Mouse (Mus musculus) thymus, postnatal 25 days (tissue): Measurements from ENCODE around the gene Dynlrb1.
A peak's percentile ranks its signal among the peaks of the same experiment; 100 is the strongest.

Experiments
- DNase-seq: peaks from one replicate; pipeline ENCODE4 v3.0.0; 2022

The Dynlrb1 gene

GRCm38 (mm10) chr2:155236362-155236992 is at the start of gene Dynlrb1:
TSS of gene Dynlrb1 (plus strand) at chr2:155236533.
- peak; percentile 98 for DNase-seq

- peak; percentile 15 for DNase-seq
These were observed 28.9 kb upstream of the Dynlrb1 start for GRCm38 (mm10) chr2:155207419-155207818.

DNA sequence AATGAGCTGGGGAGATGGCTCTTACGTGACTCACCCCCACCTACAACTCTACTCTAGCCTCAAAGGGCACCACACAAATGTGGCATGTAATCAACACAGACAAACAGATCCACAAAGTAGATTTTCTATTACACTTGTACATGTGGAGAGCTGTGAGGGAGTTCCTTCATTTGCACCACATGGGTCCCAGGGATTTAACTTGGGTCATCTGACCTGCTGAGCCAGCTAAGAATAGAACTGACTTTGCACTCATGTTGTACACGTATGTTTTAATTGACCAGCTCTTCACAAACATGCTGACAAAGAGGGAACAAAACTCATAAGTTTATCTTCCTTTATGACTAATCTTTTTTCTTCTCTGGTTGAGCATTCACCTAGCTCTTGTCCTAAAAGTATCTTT is 13.2 kb upstream of the Dynlrb1 start:
- DNase-seq = no peak

GRCm38 (mm10) chr2:155224721-155225120 is 11.6 kb upstream of the Dynlrb1 start:
- no peak for DNase-seq

DNA sequence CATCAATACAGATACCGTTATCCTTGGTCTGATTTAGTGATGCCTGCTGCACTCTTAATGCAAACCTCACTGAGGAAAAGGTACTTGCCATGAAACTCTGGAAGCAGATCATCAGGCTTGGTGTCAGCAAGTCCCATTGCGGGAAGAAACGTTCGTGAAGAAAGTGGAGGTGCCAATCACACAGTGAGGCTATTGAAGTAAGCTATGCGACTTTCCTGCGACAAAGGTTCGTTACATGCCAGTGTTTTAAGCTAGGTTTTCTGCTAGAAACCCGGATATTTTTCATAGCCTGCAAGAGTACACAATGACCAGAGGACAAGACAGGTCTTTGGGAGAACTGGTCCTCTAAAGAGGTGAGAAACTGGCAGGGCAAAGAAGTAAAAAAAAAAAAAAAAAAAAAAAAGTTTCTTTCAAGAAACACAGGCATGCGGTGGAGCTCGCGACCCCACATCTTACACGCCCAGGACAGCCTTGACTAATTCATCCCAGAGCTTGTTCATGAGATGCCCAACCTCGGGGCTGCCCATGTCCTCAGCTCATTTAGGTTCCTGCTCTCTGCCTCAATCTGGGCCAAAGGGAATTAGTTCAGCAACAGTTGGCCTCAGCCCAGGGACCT is 479 bp upstream of the Dynlrb1 start:
- no peak for DNase-seq

- DNase-seq = peak; percentile 5
These were observed 943 bp downstream of the Dynlrb1 start for GRCm38 (mm10) chr2:155237276-155237675.

DNA sequence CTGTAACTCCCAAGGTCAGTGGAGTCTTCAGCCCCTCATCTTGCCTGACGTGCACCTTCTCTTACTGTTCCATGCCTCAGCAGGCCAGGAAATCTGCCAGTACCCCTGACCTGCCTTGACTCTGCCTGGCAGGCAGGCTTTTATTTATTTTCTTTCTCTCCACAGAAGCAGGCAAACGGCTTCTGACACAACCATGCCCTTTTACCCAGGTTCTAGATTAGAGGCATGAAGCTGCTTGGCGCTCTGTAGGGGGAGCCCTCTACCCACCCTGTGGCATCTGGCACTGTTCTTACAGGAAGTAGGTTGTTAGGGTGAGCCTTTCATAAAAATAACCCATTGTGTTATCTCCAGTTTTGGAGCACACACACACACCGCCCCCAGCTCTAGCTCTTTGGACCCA is 4.6 kb downstream of the Dynlrb1 start:
- DNase-seq = peak; percentile 54

DNA sequence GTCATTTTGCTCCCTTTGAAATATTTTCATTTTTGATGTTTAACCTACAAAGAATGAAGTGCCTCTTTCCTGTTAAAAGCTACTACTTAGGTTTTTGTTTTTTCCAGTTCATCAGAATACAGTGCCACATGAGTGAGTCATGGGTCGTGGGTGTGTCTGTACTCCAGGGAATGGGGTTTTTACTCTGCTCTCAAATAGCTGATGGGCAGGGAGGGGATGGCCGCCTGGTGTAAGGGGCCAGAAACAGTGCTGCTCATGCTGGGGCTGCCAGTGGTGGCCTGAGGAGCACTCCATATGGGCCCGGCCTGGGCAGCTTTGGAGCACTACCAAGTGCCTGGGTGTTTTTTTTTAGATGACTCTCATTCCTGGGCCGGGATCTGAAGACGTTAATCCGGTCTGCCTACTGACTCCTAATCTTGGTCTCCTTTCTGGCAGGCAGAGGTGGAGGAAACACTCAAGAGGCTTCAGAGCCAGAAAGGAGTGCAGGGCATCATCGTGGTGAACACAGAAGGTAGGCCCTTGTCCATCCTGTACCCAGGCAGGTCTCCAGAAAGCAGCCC is 6.0 kb downstream of the Dynlrb1 start:
- no peak for DNase-seq

DNA sequence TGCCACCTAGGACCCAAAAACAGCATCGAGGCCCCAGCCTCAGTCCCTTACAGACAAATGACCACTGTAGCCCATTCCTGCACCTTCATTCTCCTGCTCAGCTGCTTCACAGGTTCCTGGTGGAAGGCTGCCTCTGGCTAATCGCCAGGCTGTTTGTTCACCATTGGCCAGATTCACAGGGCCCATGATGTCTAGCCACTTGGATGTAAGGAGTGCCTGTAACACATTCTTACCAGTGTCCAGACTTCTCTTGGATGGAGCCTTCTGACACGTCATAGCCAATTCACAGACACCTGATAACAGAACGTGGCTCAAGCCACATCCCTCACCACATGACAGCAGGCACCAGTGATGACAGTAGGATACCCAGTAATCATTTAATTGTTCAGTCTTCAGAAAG is 9.9 kb downstream of the Dynlrb1 start:
- no peak for DNase-seq

GRCm38 (mm10) chr2:155248206-155248605 is 11.9 kb downstream of the Dynlrb1 start:
- no peak for DNase-seq

DNA sequence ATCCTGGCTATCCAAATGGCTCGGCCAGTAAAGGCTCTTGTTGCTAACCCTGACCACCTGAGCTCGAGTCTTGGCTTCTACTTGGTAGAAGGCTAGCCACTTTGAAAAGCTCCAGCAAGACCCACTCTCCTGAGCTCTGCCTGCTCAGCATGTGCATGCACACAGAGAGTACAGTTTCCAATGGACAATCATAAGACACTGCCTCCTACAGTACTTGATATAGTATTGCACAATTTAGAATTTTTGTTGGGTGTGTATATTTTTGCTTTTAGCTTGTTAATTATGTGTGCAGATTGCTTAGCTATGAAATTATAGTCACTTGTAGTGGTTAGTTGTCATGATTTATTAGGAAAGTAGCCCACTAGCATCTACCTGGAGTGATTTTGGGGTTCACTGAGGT is 12.4 kb downstream of the Dynlrb1 start:
- no peak for DNase-seq

GRCm38 (mm10) chr2:155249588-155249987 is 13.3 kb downstream of the Dynlrb1 start:
- DNase-seq = no peak

DNA sequence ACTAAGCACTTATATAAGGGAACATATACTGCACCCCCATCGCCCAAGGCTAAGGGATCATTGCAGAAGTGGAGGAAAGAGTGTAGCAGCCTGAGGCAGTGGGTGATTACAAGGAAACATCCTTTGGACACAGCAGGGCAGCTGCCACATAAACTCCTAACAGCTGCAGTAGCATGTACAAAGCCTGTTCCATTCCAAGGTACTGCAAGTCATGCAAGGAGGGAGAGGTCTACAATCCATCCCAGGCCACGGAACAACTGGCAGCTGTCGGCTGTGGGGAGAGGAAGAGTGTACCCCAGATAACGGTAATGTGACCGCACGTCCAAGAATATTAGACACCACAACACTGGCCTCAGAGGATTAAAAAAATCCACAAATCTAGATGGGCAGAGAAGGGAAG is 29.2 kb downstream of the Dynlrb1 start:
- DNase-seq = no peak

- DNase-seq = no peak
These were observed 30.6 kb downstream of the Dynlrb1 start for GRCm38 (mm10) chr2:155266896-155267295.

DNA sequence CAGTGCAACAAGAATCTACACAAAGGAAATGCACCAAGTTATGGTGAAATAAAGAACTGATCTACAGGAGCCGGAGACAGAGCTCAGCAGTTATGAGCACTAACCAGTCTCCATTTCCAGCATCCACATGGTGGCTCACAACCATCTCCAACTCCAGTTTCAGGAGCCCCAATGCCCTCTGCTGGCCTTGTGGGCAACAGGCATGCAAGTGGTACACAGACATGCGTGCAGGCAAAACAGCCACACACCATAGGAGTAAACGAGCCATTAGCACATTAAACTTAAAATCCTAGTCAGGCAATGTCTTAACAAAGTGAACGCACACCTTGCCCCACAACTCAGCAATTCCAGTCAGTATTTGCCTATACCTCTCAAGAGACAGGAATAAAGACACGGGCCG is 35.6 kb downstream of the Dynlrb1 start:
- peak; percentile 26 for DNase-seq

- no peak for DNase-seq
These were observed 36.2 kb downstream of the Dynlrb1 start for GRCm38 (mm10) chr2:155272396-155273170.

DNA sequence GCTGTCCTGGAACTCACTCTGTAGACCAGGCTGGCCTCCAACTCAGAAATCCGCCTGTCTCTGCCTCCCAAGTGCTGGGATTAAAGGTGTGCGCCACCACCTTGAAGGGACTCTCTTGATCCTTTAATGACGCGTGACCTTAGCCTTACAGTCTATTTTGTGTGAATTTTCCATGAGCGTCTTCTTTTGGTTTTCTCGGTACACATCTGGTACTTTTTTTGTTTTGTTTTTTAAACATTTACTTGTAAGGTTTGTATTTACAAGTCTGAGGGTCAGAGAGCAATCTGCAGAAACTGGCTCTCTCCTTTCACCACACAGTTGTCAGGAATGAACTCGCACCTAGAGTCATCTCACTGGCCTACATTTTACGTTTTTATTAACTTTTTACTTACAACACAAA is 37.3 kb downstream of the Dynlrb1 start:
- DNase-seq = no peak

DNA sequence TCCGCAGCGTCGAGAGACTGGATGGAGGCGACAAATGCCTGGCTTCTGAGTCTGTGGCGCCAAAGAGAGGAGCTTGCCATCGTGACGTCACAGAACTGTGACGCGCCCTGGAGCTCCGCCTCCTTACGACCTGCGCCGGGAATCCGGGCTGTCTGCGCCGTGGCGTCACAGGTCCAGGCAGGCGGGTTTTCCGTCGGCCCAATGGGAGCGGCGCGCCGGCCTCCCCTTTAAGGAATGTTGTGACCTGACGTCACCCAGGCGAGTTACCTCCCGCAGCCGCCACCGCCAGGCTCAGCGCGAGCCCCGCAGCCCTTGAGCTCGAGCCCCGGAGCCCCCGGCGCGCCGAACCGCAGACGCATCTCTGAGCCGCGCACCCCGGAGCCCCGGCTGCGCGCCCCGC is 39.9 kb downstream of the Dynlrb1 start, which contains the start of gene Map1lc3a:
Gene Map1lc3a, plus strand, starts transcription at position 103 of the 400 bp plus-strand sequence.
- peak; percentile 95 for DNase-seq

- peak; percentile 66 for DNase-seq
These were observed 40.4 kb downstream of the Dynlrb1 start for GRCm38 (mm10) chr2:155276621-155277175.

GRCm38 (mm10) chr2:155277721-155278120 is 41.4 kb downstream of the Dynlrb1 start:
- no peak for DNase-seq

GRCm38 (mm10) chr2:155278361-155278760 is 42.0 kb downstream of the Dynlrb1 start:
- DNase-seq = no peak

- DNase-seq = no peak
These were observed 42.8 kb downstream of the Dynlrb1 start for GRCm38 (mm10) chr2:155279163-155279562.

DNA sequence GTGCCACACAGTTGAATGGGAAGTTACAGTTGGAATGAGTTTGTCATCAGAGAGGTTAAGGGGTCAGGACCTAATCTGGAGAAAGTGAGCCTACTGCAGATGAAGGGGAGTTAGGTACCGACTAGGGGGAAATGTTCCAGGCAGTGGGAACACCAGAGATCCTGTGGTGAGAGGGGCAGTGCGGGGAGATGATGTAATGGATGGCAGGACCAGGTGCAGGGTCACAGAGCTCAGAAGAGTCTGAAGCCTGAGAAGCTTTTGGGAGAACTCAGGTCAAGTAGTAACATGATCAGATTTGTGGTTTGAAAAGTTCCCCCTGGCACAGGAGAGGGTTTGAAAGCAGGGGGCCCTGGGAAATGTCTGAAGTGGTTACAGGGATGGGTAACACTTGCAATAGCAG is 43.8 kb downstream of the Dynlrb1 start:
- DNase-seq = no peak
